Mouse (Mus musculus): ENCODE measurements around the gene Olfr316.

- no peak for TF ChIP-seq CTCF (conservative IDR thresholded peaks at IDR 0.05; ENCODE audit: insufficient read depth, insufficient read length, low read depth, low read length)
- TF ChIP-seq POLR2A (IDR thresholded peaks at IDR 0.05; ENCODE audit: low read depth, low read length), result no peak
These were observed 32.8 kb upstream of the Olfr316 start for GRCm38 (mm10) chr11:58719701-58720100.
